Mouse (Mus musculus) bone marrow, adult 2 months (tissue): ENCODE measurements at regions not wholly inside any gene's neighbourhood (a gene's known extent, or its start where the extent isn't known, plus 50 kb on each side); places are given as distances from the start of the nearest gene placed in this dataset.

Source experiments
- H3K27ac ChIP-seq: fragments of 200-500 bp; 2 replicates; pipeline ENCODE4 v1.5.1; 2012; ENCODE audit warnings: low read depth, mild to moderate bottlenecking, control low read depth, inconsistent platforms, low read length; ENCODE audit not compliant: control insufficient read depth, poor library complexity, insufficient read depth
- H3K4me1 ChIP-seq: fragments of 200-500 bp; 2 replicates; pipeline ENCODE4 v1.6.1; 2011; ENCODE audit warnings: low read length; ENCODE audit not compliant: control insufficient read depth, insufficient read depth
- H3K4me3 ChIP-seq: fragments of 200-500 bp; replicated peaks from 2 replicates; pipeline ENCODE3; 2011; ENCODE audit warnings: mild to moderate bottlenecking, low read depth, low read length, control low read depth; ENCODE audit not compliant: control insufficient read depth
- CTCF ChIP-seq: fragments of 200-500 bp; IDR thresholded peaks from 2 replicates; pipeline ENCODE4 v1.5.1; 2011; ENCODE audit warnings: low read length, control low read depth; ENCODE audit not compliant: control insufficient read depth, insufficient read depth
- POLR2A ChIP-seq: fragments of 200-500 bp; IDR thresholded peaks from 2 replicates; pipeline ENCODE4 v1.6.1; 2011; ENCODE audit warnings: low read depth, mild to moderate bottlenecking, control low read depth, low read length, borderline replicate concordance; ENCODE audit not compliant: control insufficient read depth
- WGBS: fragments of 180-500 bp; shearing (Covaris S2); methylation state at CpG from one replicate; pipeline ENCODE4 v1.1.7; 2018; 5-methylcytosine and 5-hydroxymethylcytosine counted together

GRCm38 (mm10) chr13:83951808-83952207 is 270.3 kb upstream of the Tmem161b start:
- 75% methylated on average over 3 of the region's 3 CpGs for WGBS
- TF ChIP-seq POLR2A (no peak), CTCF (no peak)
- no peak overlapping the region for H3K27ac ChIP-seq
- no peaks in the 10 kb centered on the region for H3K4me1 ChIP-seq
- no peak overlapping the region for H3K4me3 ChIP-seq

- Histone ChIP-seq H3K27ac (no peak overlapping the region), H3K4me1 (no peaks in the 10 kb centered on the region), H3K4me3 (no peak overlapping the region)
- TF ChIP-seq CTCF = no peak
- WGBS = 58% methylated on average over 4 of the region's 4 CpGs
Observed at GRCm38 (mm10) chr13:83952353-83952752, 269.7 kb upstream of the Tmem161b start.

- TF ChIP-seq POLR2A (no peak), CTCF (no peak)
- Histone ChIP-seq H3K4me1 (no peaks in the 10 kb centered on the region), H3K4me3 (no peak overlapping the region), H3K27ac (no peak overlapping the region)
- WGBS = 64% methylated on average over 4 of the region's 4 CpGs
Observed at GRCm38 (mm10) chr13:83952862-83953261, 269.2 kb upstream of the Tmem161b start.

GRCm38 (mm10) chr13:83955701-83956100 is 266.4 kb upstream of the Tmem161b start:
- no peak for TF ChIP-seq CTCF
- no peak for TF ChIP-seq POLR2A
- H3K4me3 ChIP-seq = no peak overlapping the region
- H3K27ac ChIP-seq = no peak overlapping the region
- H3K4me1 ChIP-seq = no peaks in the 10 kb centered on the region
- WGBS = 76% methylated on average over 5 of the region's 5 CpGs

- H3K27ac ChIP-seq = no peak overlapping the region
- TF ChIP-seq CTCF (no peak), POLR2A (no peak)
- H3K4me3 ChIP-seq = no peak overlapping the region
- H3K4me1 ChIP-seq = no peaks in the 10 kb centered on the region
Observed at GRCm38 (mm10) chr13:83978541-83978940, 243.6 kb upstream of the Tmem161b start.

- H3K4me1 ChIP-seq = no peaks in the 10 kb centered on the region
- TF ChIP-seq CTCF (no peak), POLR2A (no peak)
- no peak overlapping the region for H3K27ac ChIP-seq
- H3K4me3 ChIP-seq = no peak overlapping the region
Observed at GRCm38 (mm10) chr13:83979535-83979934, 242.6 kb upstream of the Tmem161b start.

GRCm38 (mm10) chr13:83984651-83985331 is 237.3 kb upstream of the Tmem161b start:
- TF ChIP-seq POLR2A (no peak), CTCF (no peak)
- Histone ChIP-seq H3K4me1 (no peaks in the 10 kb centered on the region), H3K27ac (no peak overlapping the region), H3K4me3 (no peak overlapping the region)
- 89% methylated on average over 10 of the region's 10 CpGs for WGBS

GRCm38 (mm10) chr13:83987746-83988423 is 234.2 kb upstream of the Tmem161b start:
- no peak overlapping the region for H3K27ac ChIP-seq
- WGBS = 78% methylated on average over 11 of the region's 11 CpGs

GRCm38 (mm10) chr13:83988517-83988916 is 233.6 kb upstream of the Tmem161b start:
- no peaks in the 10 kb centered on the region for H3K4me1 ChIP-seq
- H3K27ac ChIP-seq = no peak overlapping the region
- WGBS = 67% methylated on average over 4 of the region's 4 CpGs
- H3K4me3 ChIP-seq = no peak overlapping the region
- no peak for TF ChIP-seq POLR2A
- TF ChIP-seq CTCF = no peak

More at GRCm38 (mm10) chr13:83987746-83988423, 234.2 kb upstream of the Tmem161b start:
- Histone ChIP-seq H3K4me1 (no peaks in the 10 kb centered on the region), H3K4me3 (no peak overlapping the region)
- no peak for TF ChIP-seq POLR2A
- no peak for TF ChIP-seq CTCF
